Mouse (Mus musculus) brain, adult 2 months (tissue): ENCODE data around the gene Nbea.

ENCODE experiments used
- DNase-seq: peaks from one replicate; pipeline ENCODE4 v3.0.0; 2011; ENCODE audit warnings: low read depth, low spot score

The Nbea gene

GRCm38 (mm10) chr3:55783171-55784081 is 400.1 kb downstream of the Nbea start:
- no peak for DNase-seq

GRCm38 (mm10) chr3:55782771-55783170 is 400.7 kb downstream of the Nbea start:
- DNase-seq: no peak

- DNase-seq: peak; percentile 95
Observed at GRCm38 (mm10) chr3:55782056-55782687, 401.3 kb downstream of the Nbea start, which contains the start of gene Mab21l1. Gene Mab21l1 (plus strand): TSS chr3:55782510.

- peak; percentile 60 for DNase-seq
Observed at GRCm38 (mm10) chr3:55781429-55782055, 402.0 kb downstream of the Nbea start.

- peak; percentile 73 for DNase-seq
Observed at GRCm38 (mm10) chr3:55780120-55781070, 403.1 kb downstream of the Nbea start.

- peak; percentile 64 for DNase-seq
Observed at GRCm38 (mm10) chr3:55778764-55779730, 404.5 kb downstream of the Nbea start.

GRCm38 (mm10) chr3:55777501-55777900 is 406.0 kb downstream of the Nbea start:
- no peak for DNase-seq

- DNase-seq: no peak
Observed at GRCm38 (mm10) chr3:55775753-55776152, 407.7 kb downstream of the Nbea start.

- no peak for DNase-seq
Observed at GRCm38 (mm10) chr3:55775245-55775644, 408.3 kb downstream of the Nbea start.

- DNase-seq: peak; percentile 83
Observed at GRCm38 (mm10) chr3:55774203-55774602, 409.3 kb downstream of the Nbea start.

- DNase-seq: no peak
Observed at GRCm38 (mm10) chr3:55769308-55769707, 414.2 kb downstream of the Nbea start.

GRCm38 (mm10) chr3:55768654-55769053 is 414.8 kb downstream of the Nbea start:
- DNase-seq: no peak

GRCm38 (mm10) chr3:55763591-55763990 is 419.9 kb downstream of the Nbea start:
- DNase-seq: no peak

GRCm38 (mm10) chr3:55758297-55758696 is 425.2 kb downstream of the Nbea start:
- peak; percentile 67 for DNase-seq

- DNase-seq: peak; percentile 48
Observed at GRCm38 (mm10) chr3:55756602-55757190, 426.8 kb downstream of the Nbea start.

GRCm38 (mm10) chr3:55755805-55756601 is 427.5 kb downstream of the Nbea start:
- DNase-seq: peak; percentile 53

GRCm38 (mm10) chr3:55754981-55755608 is 428.4 kb downstream of the Nbea start:
- peak; percentile 71 for DNase-seq

GRCm38 (mm10) chr3:55753872-55754271 is 429.6 kb downstream of the Nbea start:
- no peak for DNase-seq
